Mouse (Mus musculus): Measurements from ENCODE around the gene Flnb. TPM values are rescaled to one million over a fixed set of nuclear protein-coding genes. Genes with fewer than 3 reads are reported as not detected.

Flnb gene
- total RNA-seq (2015): 4.6 and 5.1 TPM in 2 replicates
- 6.1 and 6.3 TPM in 2 replicates for total RNA-seq (2017)

GRCm38 (mm10) chr14:7817770-7818462, at the start of gene Flnb:
Flnb (plus strand) TSS chr14:7817957.
- peak; percentile 94 for ATAC-seq (ENCODE audit: poor library complexity, severe bottlenecking)

DNA sequence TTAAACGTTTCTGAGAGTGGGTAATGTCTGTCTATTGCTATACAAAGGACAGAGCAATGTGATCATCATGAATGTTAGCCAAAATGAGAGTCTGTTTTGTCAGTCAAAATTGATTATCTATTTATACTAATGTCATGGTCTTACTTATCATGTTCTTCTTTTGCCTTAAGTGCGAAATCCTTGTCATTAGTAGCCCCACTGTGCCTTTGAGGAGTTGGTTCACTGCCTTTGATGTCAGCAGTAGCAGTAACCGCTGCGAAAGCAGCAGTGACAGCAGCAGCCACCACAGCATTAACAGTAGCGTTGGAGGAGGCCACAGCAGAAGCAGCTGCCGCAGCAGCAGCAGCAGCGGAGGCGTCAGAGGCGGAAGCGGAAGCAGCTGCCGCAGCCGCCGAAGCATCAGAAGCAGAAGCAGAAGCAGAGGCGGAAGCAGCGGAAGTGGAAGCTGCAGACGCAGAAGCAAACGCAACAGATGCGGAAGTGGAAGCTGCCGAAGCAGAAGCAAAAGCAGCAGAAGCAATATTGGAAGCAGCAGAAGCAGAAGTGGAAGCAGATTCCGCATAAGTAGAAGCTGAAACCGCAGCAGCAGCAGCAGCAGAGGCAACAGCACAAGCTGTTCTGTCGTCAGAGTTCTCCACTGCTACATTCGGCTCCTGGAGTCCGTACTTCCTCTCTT, 43.9 kb upstream of the Flnb start:
- peak; percentile 99 for ATAC-seq (ENCODE audit: poor library complexity, severe bottlenecking)

GRCm38 (mm10) chr14:7786073-7786472, 31.7 kb upstream of the Flnb start:
- ATAC-seq (ENCODE audit: poor library complexity, severe bottlenecking): peak; percentile 79

DNA sequence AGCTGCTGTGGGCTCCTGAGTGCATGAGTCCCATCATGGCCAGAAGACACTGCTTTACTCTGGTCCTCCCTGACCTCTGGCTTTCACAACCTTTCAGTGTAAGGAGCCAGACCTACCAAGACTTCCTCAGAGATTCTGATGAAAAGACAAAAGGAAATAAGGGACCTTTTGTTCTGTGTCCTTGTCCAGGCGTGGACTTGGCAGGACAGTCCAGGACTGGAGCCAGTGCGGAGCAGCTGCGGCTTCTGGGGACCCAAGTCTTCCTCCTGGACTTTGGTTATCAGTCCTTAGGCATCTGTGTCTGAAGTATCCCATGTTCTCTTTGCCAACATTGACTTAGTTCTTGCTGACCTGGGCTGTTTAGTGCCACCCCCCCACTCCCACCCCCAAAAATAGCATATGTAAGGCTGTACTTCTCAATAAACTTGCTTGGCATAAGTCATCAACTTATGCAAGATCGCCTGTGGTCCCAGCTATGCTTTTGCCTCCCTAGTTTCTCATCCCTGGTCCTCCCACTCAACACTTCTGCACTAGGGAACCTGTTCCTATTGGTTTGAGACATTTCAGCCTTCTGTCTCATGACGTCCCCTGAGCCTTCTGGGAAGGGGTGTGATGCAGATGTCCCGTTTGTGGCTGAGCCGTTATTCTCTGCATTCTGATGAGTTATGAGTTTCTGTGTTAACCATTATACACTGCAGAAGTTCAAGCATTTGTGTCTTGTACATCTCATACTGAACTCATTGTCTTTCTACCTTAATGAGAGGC, 28.3 kb upstream of the Flnb start:
- no peak for ATAC-seq (ENCODE audit: poor library complexity, severe bottlenecking)

GRCm38 (mm10) chr14:7791061-7791531, 26.7 kb upstream of the Flnb start:
- no peak for ATAC-seq (ENCODE audit: poor library complexity, severe bottlenecking)

GRCm38 (mm10) chr14:7791532-7792159, 26.1 kb upstream of the Flnb start, which contains the start of gene Gm26661:
Gm26661 (plus strand) TSS chr14:7791587.
- peak; percentile 76 for ATAC-seq (ENCODE audit: poor library complexity, severe bottlenecking)

DNA sequence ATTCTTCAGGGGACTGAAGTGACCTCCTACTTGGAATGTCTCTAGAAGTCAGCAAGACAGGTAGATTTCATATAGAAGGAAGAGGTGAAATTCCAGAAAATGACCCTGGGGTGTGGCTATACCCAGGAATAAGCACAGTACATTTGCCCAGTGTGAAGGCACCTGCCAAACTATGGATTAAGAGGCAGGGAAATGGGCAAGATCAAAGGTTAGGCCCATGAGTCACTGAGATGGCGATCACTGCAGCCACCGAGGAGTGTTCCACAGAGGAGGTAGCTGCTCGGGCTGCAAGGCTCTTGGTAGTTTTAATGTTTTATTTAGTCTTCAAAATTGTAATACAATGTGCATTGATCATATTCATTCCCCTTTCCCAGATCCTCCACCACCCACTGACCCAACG, 21.8 kb upstream of the Flnb start:
- ATAC-seq (ENCODE audit: poor library complexity, severe bottlenecking): no peak

- no peak for ATAC-seq (ENCODE audit: poor library complexity, severe bottlenecking)
Observed at GRCm38 (mm10) chr14:7800611-7801010, 17.1 kb upstream of the Flnb start.

DNA sequence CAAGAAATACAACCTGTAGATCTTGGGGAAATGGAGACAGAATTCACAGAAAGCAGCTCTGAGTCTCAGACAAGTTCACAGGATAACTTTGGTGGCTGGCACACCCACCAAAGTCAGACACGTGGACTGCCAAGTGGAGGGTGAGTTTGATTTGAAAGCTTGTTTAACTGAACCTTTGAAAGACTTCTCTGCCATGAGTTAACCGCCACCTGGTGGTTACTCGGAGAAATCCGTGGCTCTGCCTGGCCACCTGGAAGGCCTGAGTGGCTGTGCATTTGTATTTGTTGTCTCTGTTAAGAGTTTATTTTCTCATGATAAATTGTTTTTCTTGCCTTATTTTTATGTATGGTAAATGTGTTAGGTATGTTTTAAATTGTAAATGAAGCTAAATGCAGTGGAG, 15.9 kb upstream of the Flnb start:
- no peak for ATAC-seq (ENCODE audit: poor library complexity, severe bottlenecking)

DNA sequence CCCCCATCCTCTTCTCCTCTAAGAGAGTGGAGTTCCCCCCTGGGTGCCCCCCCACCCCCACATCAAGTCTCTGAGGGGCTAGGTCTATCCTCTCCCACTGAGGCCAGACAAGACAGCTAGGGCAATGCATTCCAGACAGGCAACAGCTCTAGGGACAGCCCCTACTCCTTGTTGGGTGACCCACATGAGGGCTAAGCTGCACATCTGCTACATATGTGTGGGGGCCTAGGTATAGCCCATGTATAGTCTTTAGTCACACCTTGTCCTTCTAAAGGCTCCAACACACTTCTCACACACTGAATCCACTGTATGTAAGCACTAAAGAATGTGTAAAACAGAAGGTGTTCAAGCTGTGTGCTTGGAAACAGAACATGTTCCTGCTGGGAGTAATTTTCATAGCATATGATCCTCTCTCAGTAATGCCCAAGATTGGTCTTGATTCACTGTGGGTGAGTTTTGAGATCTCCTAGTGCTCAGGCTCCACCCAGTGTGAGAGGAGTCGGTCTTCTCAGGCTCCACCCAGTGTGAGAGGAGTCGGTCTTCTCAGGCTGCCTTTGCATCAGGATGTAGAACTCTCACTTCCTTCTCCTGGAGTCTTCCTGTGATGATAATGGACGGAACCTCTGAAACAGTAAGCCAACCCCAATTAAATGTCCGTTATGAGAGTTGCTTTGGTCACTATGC, 13.7 kb upstream of the Flnb start:
- ATAC-seq (ENCODE audit: poor library complexity, severe bottlenecking): peak; percentile 98

- peak; percentile 67 for ATAC-seq (ENCODE audit: poor library complexity, severe bottlenecking)
Observed at GRCm38 (mm10) chr14:7804558-7804905, 13.2 kb upstream of the Flnb start.

DNA sequence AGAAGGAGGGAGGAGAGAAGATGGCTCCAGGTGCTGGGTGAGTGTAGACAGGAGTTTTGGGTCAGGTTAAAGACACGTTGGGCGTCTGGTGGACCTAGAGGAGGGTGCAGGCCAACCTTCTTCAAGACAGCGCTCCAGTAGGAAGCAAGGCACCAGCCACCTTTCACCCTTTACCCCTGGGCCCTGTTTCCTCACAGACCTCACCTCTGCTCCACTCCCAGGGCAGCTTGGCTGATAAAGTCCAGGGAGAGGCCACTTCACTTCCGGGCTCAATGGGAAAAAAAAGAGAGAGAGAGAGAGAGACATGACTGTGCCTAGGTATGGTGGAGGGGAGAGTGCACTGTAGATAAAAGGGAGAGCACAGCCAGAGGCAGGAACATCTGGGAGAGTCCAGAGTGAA, 10.0 kb upstream of the Flnb start:
- no peak for ATAC-seq (ENCODE audit: poor library complexity, severe bottlenecking)

DNA sequence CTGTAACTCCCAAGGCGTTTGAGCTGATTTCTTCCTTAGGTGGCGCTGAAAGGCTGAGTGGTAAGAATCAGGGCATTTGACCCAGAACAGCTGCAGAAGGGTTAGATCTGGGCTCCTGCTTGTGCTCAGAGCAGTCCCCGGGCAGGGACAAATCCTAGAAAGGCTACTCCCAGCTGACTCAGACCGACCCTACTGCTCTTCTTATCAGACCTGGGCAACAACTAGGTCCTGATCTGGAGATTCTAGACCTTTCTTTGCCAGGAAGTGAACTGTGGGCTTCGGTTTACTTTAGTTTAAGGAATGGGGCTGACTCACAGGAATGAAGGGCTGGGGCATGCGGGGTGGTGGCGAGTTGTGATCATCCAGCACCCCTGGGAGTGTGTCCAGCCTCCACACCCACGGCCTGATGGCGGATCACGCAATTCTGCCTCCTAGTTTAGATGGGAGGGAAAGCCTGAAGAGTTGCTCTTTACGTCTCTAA, 9.2 kb upstream of the Flnb start:
- ATAC-seq (ENCODE audit: poor library complexity, severe bottlenecking): no peak

DNA sequence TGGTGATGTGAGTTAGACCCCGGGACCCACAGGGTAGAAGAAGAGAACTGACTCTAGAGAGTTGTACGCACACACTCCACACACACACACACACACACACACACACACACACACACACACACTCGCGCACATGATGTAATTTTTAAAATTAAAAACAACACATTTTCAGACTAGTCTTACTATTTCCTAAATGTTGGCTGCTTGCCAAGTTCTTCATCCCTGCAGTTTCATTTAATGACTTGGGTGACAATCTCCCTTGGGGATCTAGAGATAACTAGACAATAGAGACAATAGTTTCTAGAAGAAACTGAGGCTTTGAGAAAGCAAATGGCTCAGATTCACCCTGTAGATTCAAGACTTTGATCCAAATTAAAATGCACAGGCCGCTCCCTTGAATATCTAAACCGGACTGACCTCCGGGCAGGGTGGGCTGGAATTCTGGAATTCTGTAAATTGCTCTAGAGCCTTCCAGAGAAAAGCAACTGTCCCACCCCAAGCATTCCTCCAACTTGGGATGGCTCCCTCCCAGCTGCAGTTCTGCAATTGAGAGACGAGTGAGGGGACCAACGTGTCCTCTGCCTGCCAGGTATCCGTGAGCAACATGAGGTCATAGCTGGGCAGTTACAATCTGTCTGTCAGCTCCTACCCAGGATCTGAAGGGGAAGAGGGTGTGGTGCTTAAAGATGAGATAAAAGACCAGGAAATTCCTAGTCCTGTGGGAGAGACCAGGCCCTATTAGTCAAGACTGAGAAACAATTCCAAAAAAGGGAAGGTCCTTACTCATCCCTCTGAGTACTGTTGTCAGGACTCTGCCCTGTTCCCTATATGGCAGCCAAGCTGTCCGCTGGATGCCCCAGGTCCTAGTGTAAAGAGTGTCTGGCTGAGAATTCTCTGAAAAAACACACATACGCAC, 8.5 kb upstream of the Flnb start:
- no peak for ATAC-seq (ENCODE audit: poor library complexity, severe bottlenecking)

GRCm38 (mm10) chr14:7818463-7819121, 835 bp downstream of the Flnb start:
- ATAC-seq (ENCODE audit: poor library complexity, severe bottlenecking): peak; percentile 57

- ATAC-seq (ENCODE audit: poor library complexity, severe bottlenecking): no peak
Observed at GRCm38 (mm10) chr14:7819446-7819845, 1.7 kb downstream of the Flnb start.

- ATAC-seq (ENCODE audit: poor library complexity, severe bottlenecking): no peak
Observed at GRCm38 (mm10) chr14:7821341-7821740, 3.6 kb downstream of the Flnb start.

GRCm38 (mm10) chr14:7822693-7823092, 4.9 kb downstream of the Flnb start:
- no peak for ATAC-seq (ENCODE audit: poor library complexity, severe bottlenecking)
